Mouse (Mus musculus) embryonic facial prominence, embryonic 14.5 days (tissue): ENCODE measurements around the gene AC141477.1. TPM values are rescaled to one million over a fixed set of nuclear protein-coding genes. Genes with fewer than 3 reads are reported as not detected.

ENCODE experiments used
- ATAC-seq: fragments of 200-750 bp; cut with Nextera tagmentation; 2 replicates; pipeline ENCODE4 v1.8.0; 2017; ENCODE audit warnings: low read depth, moderate number of reproducible peaks, moderate TSS enrichment
- DNase-seq: peaks from one replicate; pipeline ENCODE4 v3.0.0-alpha.2; 2015; ENCODE audit warnings: low spot score
- H3K27ac ChIP-seq: fragments of 300-500 bp; sonication (generic); replicated peaks from 2 replicates; pipeline ENCODE4 v1.5.1; 2014; ENCODE audit warnings: low read depth, mild to moderate bottlenecking, low read length, moderate library complexity
- H3K27me3 ChIP-seq: fragments of 300-500 bp; sonication (generic); replicated peaks from 2 replicates; pipeline ENCODE4 v1.6.1; 2014; ENCODE audit warnings: low read length; ENCODE audit not compliant: control insufficient read depth, insufficient read depth
- H3K36me3 ChIP-seq: fragments of 300-500 bp; sonication (generic); 2 replicates; pipeline ENCODE4 v1.6.1; 2014; ENCODE audit warnings: low read length, mixed read lengths; ENCODE audit not compliant: control insufficient read depth, insufficient read depth
- H3K4me1 ChIP-seq: fragments of 300-500 bp; sonication (generic); 2 replicates; pipeline ENCODE4 v1.6.1; 2014; ENCODE audit warnings: antibody characterized with exemption, low read length; ENCODE audit not compliant: control insufficient read depth, insufficient read depth
- H3K4me2 ChIP-seq: fragments of 300-500 bp; sonication (generic); 2 replicates; pipeline ENCODE4 v1.6.1; 2014; ENCODE audit warnings: low read depth, mild to moderate bottlenecking, low read length, moderate library complexity, mixed read lengths
- H3K4me3 ChIP-seq: fragments of 300-500 bp; sonication (generic); 2 replicates; pipeline ENCODE4 v1.5.1; 2014; ENCODE audit warnings: low read depth, mild to moderate bottlenecking, low read length
- H3K9ac ChIP-seq: fragments of 300-500 bp; sonication (generic); 2 replicates; pipeline ENCODE4 v1.6.1; 2014; ENCODE audit warnings: low read depth, mild to moderate bottlenecking, low read length, moderate library complexity, mixed read lengths
- H3K9me3 ChIP-seq: fragments of 300-500 bp; sonication (generic); 2 replicates; pipeline ENCODE4 v1.6.1; 2016; ENCODE audit warnings: low read length; ENCODE audit not compliant: control insufficient read depth
- whole genome bisulfite sequencing: fragments of 180-500 bp; shearing (Covaris S2); extraction: QIAGEN DNeasy Blood & Tissue Kit; methylation state at CpG from one replicate; pipeline ENCODE4 v1.1.7; 2014; 5-methylcytosine and 5-hydroxymethylcytosine counted together
- polyA plus RNA-seq: library from polyadenylated mRNA; unstranded; fragments of >200 nt; fragmentation: Nextera tagmentation; extraction: Ambion mirVana; gene quantifications from 2 replicates; pipeline ENCODE4 v1.2.1, GENCODE M21; 2014

The AC141477.1 gene
- not detected in 2 replicates for polyA plus RNA-seq

- Histone ChIP-seq H3K36me3 (peaks cover 39% of the 10 kb centered on the region), H3K9ac (no peak within 1 kb of the TSS), H3K27ac (no peak within 1 kb of the TSS), H3K27me3 (no peaks in the 10 kb centered on the region), H3K4me1 (peaks cover 5% of the 10 kb centered on the region; the same call in 1 of the 2 replicates), H3K9me3 (no peaks in the 10 kb centered on the region), H3K4me2 (peak within 1 kb of the TSS; percentile 51), H3K4me3 (no peak within 1 kb of the TSS)
- DNase-seq: no peak
- 94% methylated on average over 17 of the region's 17 CpGs for WGBS
- no peak for ATAC-seq
Measured at GRCm38 (mm10) chr10:76440281-76440680, at the start of gene AC141477.1. AC141477.1 (minus strand) TSS chr10:76440444.

- H3K27ac ChIP-seq: no peak overlapping the region
- DNase-seq (no peak), ATAC-seq (no peak)
- H3K36me3 ChIP-seq: peaks cover 97% of the 10 kb centered on the region
- H3K9ac ChIP-seq: no peak overlapping the region
- WGBS: 91% methylated on average over 15 of the region's 15 CpGs
- no peak overlapping the region for H3K4me2 ChIP-seq
- H3K9me3 ChIP-seq: no peaks in the 10 kb centered on the region
- H3K4me3 ChIP-seq: no peak overlapping the region
- H3K27me3 ChIP-seq: no peaks in the 10 kb centered on the region
- no peaks in the 10 kb centered on the region for H3K4me1 ChIP-seq
Measured at GRCm38 (mm10) chr10:76489205-76489604, 49.0 kb upstream of the AC141477.1 start.

- Histone ChIP-seq H3K9ac (no peak overlapping the region), H3K4me2 (no peak overlapping the region), H3K4me3 (no peak overlapping the region), H3K27ac (no peak overlapping the region), H3K27me3 (no peaks in the 10 kb centered on the region), H3K36me3 (peaks cover 97% of the 10 kb centered on the region), H3K4me1 (no peaks in the 10 kb centered on the region), H3K9me3 (no peaks in the 10 kb centered on the region)
- ATAC-seq: no peak
- no peak for DNase-seq
- over 99% methylated on average over 8 of the region's 8 CpGs for WGBS
Measured at GRCm38 (mm10) chr10:76488265-76488664, 48.0 kb upstream of the AC141477.1 start.

GRCm38 (mm10) chr10:76486302-76486701, 46.1 kb upstream of the AC141477.1 start:
- Histone ChIP-seq H3K4me3 (no peak overlapping the region), H3K36me3 (peaks cover 99% of the 10 kb centered on the region), H3K4me1 (no peaks in the 10 kb centered on the region), H3K9ac (no peak overlapping the region), H3K27ac (no peak overlapping the region), H3K4me2 (no peak overlapping the region), H3K9me3 (no peaks in the 10 kb centered on the region), H3K27me3 (no peaks in the 10 kb centered on the region)
- WGBS: 100% methylated on average over 2 of the region's 2 CpGs
- DNase-seq: no peak
- ATAC-seq: no peak

GRCm38 (mm10) chr10:76481480-76481879, 41.2 kb upstream of the AC141477.1 start:
- H3K4me1 ChIP-seq: no peaks in the 10 kb centered on the region
- 88% methylated on average over 6 of the region's 6 CpGs for WGBS

GRCm38 (mm10) chr10:76480851-76481250, 40.6 kb upstream of the AC141477.1 start:
- H3K36me3 ChIP-seq: peaks cover 95% of the 10 kb centered on the region
- H3K27ac ChIP-seq: no peak overlapping the region
- DNase-seq (no peak), ATAC-seq (no peak)
- no peaks in the 10 kb centered on the region for H3K9me3 ChIP-seq
- H3K4me1 ChIP-seq: no peaks in the 10 kb centered on the region
- no peak overlapping the region for H3K4me3 ChIP-seq
- 85% methylated on average over 13 of the region's 13 CpGs for WGBS
- no peaks in the 10 kb centered on the region for H3K27me3 ChIP-seq
- no peak overlapping the region for H3K9ac ChIP-seq
- no peak overlapping the region for H3K4me2 ChIP-seq

More at GRCm38 (mm10) chr10:76481480-76481879, 41.2 kb upstream of the AC141477.1 start:
- Histone ChIP-seq H3K27me3 (no peaks in the 10 kb centered on the region), H3K9me3 (no peaks in the 10 kb centered on the region), H3K9ac (no peak overlapping the region), H3K4me2 (no peak overlapping the region), H3K27ac (no peak overlapping the region), H3K4me3 (no peak overlapping the region), H3K36me3 (peaks cover 95% of the 10 kb centered on the region)
- ATAC-seq: no peak
- no peak for DNase-seq

- no peak overlapping the region for H3K27ac ChIP-seq
- DNase-seq (no peak), ATAC-seq (no peak)
- no peaks in the 10 kb centered on the region for H3K9me3 ChIP-seq
- H3K9ac ChIP-seq: no peak overlapping the region
- no peaks in the 10 kb centered on the region for H3K4me1 ChIP-seq
- H3K4me3 ChIP-seq: no peak overlapping the region
- no peak overlapping the region for H3K4me2 ChIP-seq
- WGBS: 89% methylated on average over 5 of the region's 5 CpGs
- no peaks in the 10 kb centered on the region for H3K27me3 ChIP-seq
- H3K36me3 ChIP-seq: peaks cover 66% of the 10 kb centered on the region
Measured at GRCm38 (mm10) chr10:76473759-76474158, 33.5 kb upstream of the AC141477.1 start.

- Histone ChIP-seq H3K9me3 (no peaks in the 10 kb centered on the region), H3K4me1 (no peaks in the 10 kb centered on the region), H3K27ac (peak within 1 kb of the TSS; percentile 83), H3K9ac (peak within 1 kb of the TSS; percentile 93), H3K27me3 (no peaks in the 10 kb centered on the region), H3K4me2 (peak within 1 kb of the TSS; percentile 70), H3K36me3 (peaks cover 23% of the 10 kb centered on the region), H3K4me3 (peak within 1 kb of the TSS; percentile 87)
- DNase-seq: peak; percentile 95
- peak; percentile 97 for ATAC-seq
- WGBS: 1% methylated on average over 52 of the region's 55 CpGs
Measured at GRCm38 (mm10) chr10:76468203-76469162, 28.2 kb upstream of the AC141477.1 start, which contains the start of the genes Mcm3ap and Ybey. Mcm3ap (plus strand) TSS chr10:76468927. Ybey (minus strand) TSS chr10:76469114.
